Mouse (Mus musculus): ENCODE measurements around the gene Paxip1. TPM values are rescaled to one million over a fixed set of nuclear protein-coding genes. Genes with fewer than 3 reads are reported as not detected.

Gene Paxip1
- polyA plus RNA-seq (2016; fragmentation: Nextera tagmentation; extraction: Ambion mirVana): 56.6 and 58.1 TPM in 2 replicates

- no peaks in the 10 kb centered on the region for H3K27me3 ChIP-seq (ENCODE audit: low read depth, poor library complexity, severe bottlenecking)
- H3K4me1 ChIP-seq: peaks cover 25% of the 10 kb centered on the region
- peak within 1 kb of the TSS; percentile 81 for H3K4me3 ChIP-seq
- DNase-seq (ENCODE audit: low spot score): peak; percentile 98
- H3K36me3 ChIP-seq: peaks cover 33% of the 10 kb centered on the region
- WGBS: under 1% methylated on average over 72 of the region's 73 CpGs
- H3K9me3 ChIP-seq (replicated peaks): no peaks in the 10 kb centered on the region
- H3K27ac ChIP-seq (replicated peaks): peak within 1 kb of the TSS; percentile 100
Observed at GRCm38 (mm10) chr5:27791303-27792172, at the start of gene Paxip1. Gene Paxip1, minus strand, starts transcription at chr5:27791691.

DNA sequence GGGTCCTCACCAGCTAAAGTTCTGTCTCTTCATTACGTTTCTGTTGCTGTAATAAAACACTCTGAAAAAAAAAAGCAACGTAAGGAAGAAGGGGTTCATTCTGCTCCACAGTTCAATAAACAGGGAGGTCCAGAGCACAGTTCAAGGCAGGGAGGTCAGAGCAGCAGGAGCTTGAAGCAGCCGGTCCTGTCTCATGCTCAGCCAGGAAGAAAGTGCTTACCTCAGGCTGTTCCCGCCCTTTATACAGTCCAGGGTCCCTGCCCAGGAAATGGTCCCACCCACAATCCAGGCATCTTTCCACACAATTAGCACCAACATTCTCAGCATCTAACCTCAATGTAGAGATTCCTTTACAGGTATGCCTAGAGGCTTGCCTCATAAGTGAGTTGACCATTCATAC is 46.6 kb upstream of the Paxip1 start:
- no peak for DNase-seq (ENCODE audit: low spot score)
- Histone ChIP-seq H3K27me3 (ENCODE audit: low read depth, poor library complexity, severe bottlenecking) (peaks cover 21% of the 10 kb centered on the region), H3K9me3 (replicated peaks) (0 out of 2 replicates have a peak, but pooled peaks cover 3% of the 10 kb centered on the region), H3K36me3 (no peaks in the 10 kb centered on the region), H3K4me3 (no peak overlapping the region), H3K27ac (replicated peaks) (no peak overlapping the region), H3K4me1 (peaks cover 10% of the 10 kb centered on the region)
- 66% methylated on average over 4 of the region's 4 CpGs for WGBS

- no peak for DNase-seq (ENCODE audit: low spot score)
- Histone ChIP-seq H3K9me3 (replicated peaks) (0 out of 2 replicates have a peak, but pooled peaks cover 3% of the 10 kb centered on the region), H3K27me3 (ENCODE audit: low read depth, poor library complexity, severe bottlenecking) (no peaks in the 10 kb centered on the region), H3K27ac (replicated peaks) (no peak overlapping the region), H3K4me3 (no peak overlapping the region), H3K4me1 (no peaks in the 10 kb centered on the region), H3K36me3 (no peaks in the 10 kb centered on the region)
- 92% methylated on average over 2 of the region's 2 CpGs for WGBS
Observed at GRCm38 (mm10) chr5:27835096-27835495, 43.6 kb upstream of the Paxip1 start.

DNA sequence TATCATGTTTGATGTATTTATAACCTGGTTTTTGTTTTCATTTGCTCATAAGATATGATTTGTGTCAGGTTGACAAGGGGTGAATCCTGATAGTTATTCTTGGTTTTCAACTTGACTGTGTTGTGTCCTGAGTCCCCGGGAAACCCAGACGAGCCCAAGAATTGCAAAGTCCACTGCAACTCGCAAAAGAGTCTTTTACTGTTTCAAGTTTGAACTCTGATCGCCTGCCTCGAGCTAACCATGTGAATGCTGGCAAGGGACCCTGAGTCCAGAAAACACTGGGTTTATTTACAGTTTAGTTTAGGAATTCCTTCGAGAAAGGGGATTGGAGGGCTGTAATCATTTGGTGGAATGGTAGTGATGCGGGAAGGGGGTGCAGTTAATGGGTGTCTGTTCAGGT is 36.5 kb upstream of the Paxip1 start:
- Histone ChIP-seq H3K36me3 (no peaks in the 10 kb centered on the region), H3K27ac (replicated peaks) (no peak overlapping the region), H3K4me1 (no peaks in the 10 kb centered on the region), H3K9me3 (replicated peaks) (no peaks in the 10 kb centered on the region), H3K27me3 (ENCODE audit: low read depth, poor library complexity, severe bottlenecking) (no peaks in the 10 kb centered on the region), H3K4me3 (no peak overlapping the region)
- 93% methylated on average over 7 of the region's 7 CpGs for WGBS
- no peak for DNase-seq (ENCODE audit: low spot score)

GRCm38 (mm10) chr5:27821161-27821560 is 29.7 kb upstream of the Paxip1 start:
- no peak for DNase-seq (ENCODE audit: low spot score)
- H3K27me3 ChIP-seq (ENCODE audit: low read depth, poor library complexity, severe bottlenecking): no peaks in the 10 kb centered on the region
- no peaks in the 10 kb centered on the region for H3K36me3 ChIP-seq
- no peak overlapping the region for H3K27ac ChIP-seq (replicated peaks)
- no peak overlapping the region for H3K4me3 ChIP-seq
- no peaks in the 10 kb centered on the region for H3K9me3 ChIP-seq (replicated peaks)
- H3K4me1 ChIP-seq: 0 out of 2 replicates have a peak, but pooled peaks cover 2% of the 10 kb centered on the region
- 96% methylated on average over 6 of the region's 6 CpGs for WGBS

DNA sequence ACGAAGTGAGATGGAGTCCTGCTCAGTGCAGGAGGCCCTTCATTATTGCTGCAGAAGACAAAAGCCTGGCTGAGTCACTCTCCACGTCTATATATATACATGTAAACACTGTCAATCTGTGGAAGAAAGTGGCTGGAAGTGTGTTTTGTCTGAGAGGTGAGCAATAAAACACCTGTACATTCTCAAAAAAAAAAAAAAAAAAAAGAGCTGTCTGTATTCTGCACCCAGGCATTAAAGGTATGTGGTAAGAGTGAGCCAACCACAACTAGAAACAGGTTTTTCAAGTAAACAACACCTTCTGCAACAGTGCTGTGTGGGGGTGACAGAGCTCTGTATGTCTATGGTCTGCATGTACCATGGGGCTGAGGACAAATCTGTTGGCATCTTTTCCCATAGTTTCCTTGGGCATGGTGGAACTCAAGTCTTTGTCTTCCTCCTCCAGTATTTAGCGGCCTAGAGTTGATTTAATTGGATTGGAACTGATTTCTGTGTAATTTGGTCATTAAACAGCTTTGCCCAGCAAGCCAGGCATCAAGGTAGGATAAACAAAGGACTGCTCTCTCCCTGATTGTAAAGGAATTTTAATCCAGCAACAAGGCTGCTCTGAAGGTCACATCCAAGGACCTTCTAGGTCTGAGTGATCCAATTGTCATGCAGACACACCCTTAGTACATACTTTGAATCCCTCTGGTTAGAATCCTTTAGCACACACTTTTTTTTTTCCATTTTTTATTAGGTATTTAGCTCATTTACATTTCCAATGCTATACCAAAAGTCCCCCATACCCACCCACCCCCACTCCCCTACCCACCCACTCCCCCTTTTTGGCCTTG is 27.6 kb upstream of the Paxip1 start:
- 63% methylated on average over 3 of the region's 3 CpGs for WGBS
- H3K9me3 ChIP-seq (replicated peaks): no peaks in the 10 kb centered on the region

GRCm38 (mm10) chr5:27814282-27814681 is 22.8 kb upstream of the Paxip1 start:
- Histone ChIP-seq H3K4me1 (0 out of 2 replicates have a peak, but pooled peaks cover 2% of the 10 kb centered on the region), H3K36me3 (no peaks in the 10 kb centered on the region), H3K4me3 (no peak overlapping the region), H3K9me3 (replicated peaks) (no peaks in the 10 kb centered on the region), H3K27me3 (ENCODE audit: low read depth, poor library complexity, severe bottlenecking) (no peaks in the 10 kb centered on the region), H3K27ac (replicated peaks) (no peak overlapping the region)
- 82% methylated on average over 2 of the region's 2 CpGs for WGBS
- no peak for DNase-seq (ENCODE audit: low spot score)

More for the DNA sequence above, 27.6 kb upstream of the Paxip1 start:
- Histone ChIP-seq H3K4me3 (no peak overlapping the region), H3K27ac (replicated peaks) (no peak overlapping the region), H3K36me3 (no peaks in the 10 kb centered on the region), H3K27me3 (ENCODE audit: low read depth, poor library complexity, severe bottlenecking) (no peaks in the 10 kb centered on the region), H3K4me1 (0 out of 2 replicates have a peak, but pooled peaks cover 2% of the 10 kb centered on the region)
- no peak for DNase-seq (ENCODE audit: low spot score)

- Histone ChIP-seq H3K27me3 (ENCODE audit: low read depth, poor library complexity, severe bottlenecking) (no peaks in the 10 kb centered on the region), H3K4me1 (peaks cover 25% of the 10 kb centered on the region), H3K4me3 (no peak overlapping the region), H3K27ac (replicated peaks) (no peak overlapping the region), H3K36me3 (peaks cover 9% of the 10 kb centered on the region), H3K9me3 (replicated peaks) (no peaks in the 10 kb centered on the region)
- WGBS: 41% methylated on average over 1 of the region's 1 CpGs
- DNase-seq (ENCODE audit: low spot score): peak; percentile 69
Observed at GRCm38 (mm10) chr5:27793923-27794322, 2.4 kb upstream of the Paxip1 start.

DNA sequence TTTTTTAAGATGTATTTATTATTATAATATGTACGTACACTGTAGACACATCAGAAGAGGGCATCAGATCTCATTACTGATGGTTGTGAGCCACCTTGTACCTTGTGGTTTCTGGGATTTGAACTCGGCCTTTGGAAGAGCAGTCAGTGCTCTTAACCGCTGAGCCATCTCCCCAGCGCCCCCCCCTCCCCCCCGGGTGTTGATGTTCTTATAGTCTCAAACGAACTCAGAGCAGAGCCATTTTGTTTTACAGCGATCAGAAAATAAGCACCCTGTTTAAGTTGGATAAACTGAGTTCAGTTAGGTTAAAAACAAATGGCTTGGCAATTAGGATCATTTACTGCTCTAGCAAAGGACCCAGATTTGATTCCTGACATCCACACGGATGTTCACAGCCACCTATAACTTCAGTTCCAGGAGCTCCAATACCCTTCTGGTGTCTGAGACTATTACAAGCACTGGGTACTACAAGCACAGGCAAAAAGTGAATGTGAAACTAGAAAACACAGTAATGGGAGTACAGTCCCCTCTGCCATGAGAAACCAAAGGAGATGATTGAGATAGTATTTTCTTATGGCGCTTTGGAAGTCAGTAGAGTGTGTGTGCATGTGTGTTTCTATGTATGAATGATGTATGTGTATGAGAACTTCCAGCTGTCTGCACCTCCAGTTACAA is 1.2 kb upstream of the Paxip1 start:
- H3K27ac ChIP-seq (replicated peaks): peak overlapping the region; percentile 100
- 70% methylated on average over 9 of the region's 9 CpGs for WGBS
- peak overlapping the region; percentile 81 for H3K4me3 ChIP-seq
- no peaks in the 10 kb centered on the region for H3K9me3 ChIP-seq (replicated peaks)
- DNase-seq (ENCODE audit: low spot score): peak; percentile 11
- H3K27me3 ChIP-seq (ENCODE audit: low read depth, poor library complexity, severe bottlenecking): no peaks in the 10 kb centered on the region
- H3K36me3 ChIP-seq: peaks cover 21% of the 10 kb centered on the region
- peaks cover 25% of the 10 kb centered on the region for H3K4me1 ChIP-seq

DNA sequence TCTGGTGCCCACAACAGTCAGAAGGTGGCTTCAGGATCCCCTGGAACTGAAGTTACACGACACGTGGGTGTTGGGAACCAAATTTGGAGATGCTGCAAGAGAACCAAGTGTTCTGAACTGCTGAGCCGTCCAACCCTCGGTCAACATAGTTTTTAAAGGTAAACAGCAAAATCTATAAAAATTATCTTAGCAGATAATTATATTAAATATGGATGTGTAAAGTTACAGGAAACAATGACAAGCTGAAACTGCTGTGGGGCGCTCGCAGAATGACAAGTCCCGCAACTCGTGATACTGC is 631 bp upstream of the Paxip1 start:
- Histone ChIP-seq H3K9me3 (replicated peaks) (no peaks in the 10 kb centered on the region), H3K4me3 (peak overlapping the region; percentile 81), H3K4me1 (peaks cover 25% of the 10 kb centered on the region), H3K36me3 (peaks cover 27% of the 10 kb centered on the region), H3K27me3 (ENCODE audit: low read depth, poor library complexity, severe bottlenecking) (no peaks in the 10 kb centered on the region), H3K27ac (replicated peaks) (peak overlapping the region; percentile 100)
- WGBS: 19% methylated on average over 8 of the region's 8 CpGs
- no peak for DNase-seq (ENCODE audit: low spot score)

- Histone ChIP-seq H3K27ac (replicated peaks) (peak overlapping the region; percentile 100), H3K4me3 (peak overlapping the region; percentile 81), H3K36me3 (peaks cover 39% of the 10 kb centered on the region), H3K27me3 (ENCODE audit: low read depth, poor library complexity, severe bottlenecking) (no peaks in the 10 kb centered on the region), H3K9me3 (replicated peaks) (no peaks in the 10 kb centered on the region), H3K4me1 (peaks cover 25% of the 10 kb centered on the region)
- under 1% methylated on average over 47 of the region's 47 CpGs for WGBS
- DNase-seq (ENCODE audit: low spot score): peak; percentile 84
Observed at GRCm38 (mm10) chr5:27790910-27791288, 592 bp downstream of the Paxip1 start.

DNA sequence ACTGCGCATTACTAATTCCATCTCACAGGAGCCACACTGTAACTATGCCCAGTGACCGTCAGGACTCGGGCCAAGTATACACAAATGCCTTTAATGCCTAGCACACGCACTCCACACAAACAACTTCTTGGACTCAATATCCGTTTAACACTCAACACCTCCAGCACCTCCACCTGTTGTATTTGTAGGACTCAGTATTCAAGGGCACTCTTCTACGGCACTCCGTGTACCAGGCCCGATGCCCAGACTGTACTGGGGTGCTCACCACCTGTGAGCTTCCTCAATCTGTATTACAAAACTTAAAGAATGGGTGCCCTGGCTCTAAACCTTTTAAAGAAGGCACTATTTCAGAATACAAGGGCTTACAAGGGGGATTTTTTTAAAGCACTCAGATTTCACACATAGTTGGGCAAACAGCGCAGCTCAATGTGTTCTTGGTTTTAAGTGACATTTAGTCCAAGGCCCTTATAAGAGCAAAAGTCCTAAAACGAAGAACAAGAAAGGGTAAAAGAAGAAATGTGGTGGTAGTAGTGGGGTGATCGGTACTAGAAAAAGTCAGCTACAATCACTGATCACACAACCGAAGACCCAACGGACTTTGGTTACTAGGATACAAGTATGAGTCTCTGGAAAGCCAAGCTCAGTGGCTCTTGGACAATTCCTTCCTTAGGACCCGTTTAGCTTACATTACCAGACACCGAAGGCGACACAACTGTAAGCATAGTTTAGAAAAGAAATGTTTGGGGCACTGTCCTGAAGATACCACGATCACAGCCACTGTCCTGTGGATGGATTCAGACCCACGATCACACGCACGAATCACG is 1.2 kb downstream of the Paxip1 start:
- 38% methylated on average over 21 of the region's 21 CpGs for WGBS
- H3K9me3 ChIP-seq (replicated peaks): no peaks in the 10 kb centered on the region
- peaks cover 45% of the 10 kb centered on the region for H3K36me3 ChIP-seq
- H3K27ac ChIP-seq (replicated peaks): peak overlapping the region; percentile 100
- H3K4me1 ChIP-seq: peaks cover 25% of the 10 kb centered on the region
- DNase-seq (ENCODE audit: low spot score): peak; percentile 10
- H3K27me3 ChIP-seq (ENCODE audit: low read depth, poor library complexity, severe bottlenecking): no peaks in the 10 kb centered on the region
- peak overlapping the region; percentile 81 for H3K4me3 ChIP-seq
